Mouse (Mus musculus) liver, embryonic 14.5 days (tissue): ENCODE measurements around the gene Errfi1.

Source experiments
- CTCF ChIP-seq: IDR thresholded peaks from 2 replicates; pipeline ENCODE4 v1.5.1; 2016; ENCODE audit warnings: antibody characterized with exemption, low read depth, control low read depth
- EP300 ChIP-seq: IDR thresholded peaks from 2 replicates; pipeline ENCODE4 v1.6.1; 2016; ENCODE audit warnings: antibody characterized with exemption, low read depth

DNA sequence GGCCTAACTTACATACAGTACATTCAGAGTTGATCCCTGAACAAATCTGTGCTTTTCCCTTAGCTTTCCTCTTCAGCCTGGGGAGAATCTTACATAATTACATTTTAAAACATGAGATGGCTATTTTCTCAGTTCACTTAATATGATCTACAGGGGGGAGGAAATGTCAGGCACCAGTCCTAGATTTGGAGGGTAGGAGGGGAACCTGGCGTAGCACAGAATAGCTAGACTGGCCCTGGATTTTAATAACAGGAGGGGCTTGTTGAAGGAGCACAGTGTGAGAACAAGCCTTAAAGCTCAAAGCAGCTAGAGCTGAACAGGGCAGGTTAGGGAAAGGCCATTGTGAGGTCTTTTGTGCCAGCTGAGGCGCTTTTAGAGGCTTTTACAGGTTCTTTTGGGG, 7.4 kb downstream of the Errfi1 start:
- no peak for TF ChIP-seq EP300
- no peak for TF ChIP-seq CTCF
